Mouse (Mus musculus) CH12.LX (cell line): ENCODE results near the gene Mapkapk5.

Experiments
- CTCF ChIP-seq, 2 experiments: IDR thresholded peaks in 1 of 2; conservative IDR thresholded peaks in 1 of 2; 2 replicates each; pipeline ENCODE4 v1.5.1; 2011 to 2012; ENCODE audit warnings: low read depth in 2 of 2, low read length in 2 of 2, improper control_type of control experiment in 1 of 2, inconsistent platforms in 1 of 2, mild to moderate bottlenecking in 1 of 2, moderate library complexity in 1 of 2
- E2F4 ChIP-seq: IDR thresholded peaks from 2 replicates; pipeline ENCODE4 v1.6.1; 2011; ENCODE audit warnings: low read depth, low read length, improper control_type of control experiment; ENCODE audit not compliant: insufficient replicate concordance
- EP300 ChIP-seq: IDR thresholded peaks from 2 replicates; pipeline ENCODE4 v1.6.1; 2011; ENCODE audit warnings: low read length, improper control_type of control experiment
- MAFK ChIP-seq: IDR thresholded peaks from 2 replicates; pipeline ENCODE4 v1.6.1; 2011; ENCODE audit warnings: low read length, improper control_type of control experiment; ENCODE audit not compliant: insufficient replicate concordance
- MAZ ChIP-seq: IDR thresholded peaks from 2 replicates; pipeline ENCODE4 v1.6.1; 2012; ENCODE audit warnings: low read depth, mild to moderate bottlenecking, inconsistent platforms, low read length, improper control_type of control experiment, moderate library complexity

GRCm38 (mm10) chr5:121540066-121540465 lies 5.6 kb downstream of the Mapkapk5 start:
- TF ChIP-seq CTCF (conservative IDR thresholded peaks at IDR 0.05 in 1 of 2, IDR thresholded peaks at IDR 0.05 in 1 of 2; ENCODE audit: low read depth in 2 of 2, low read length in 2 of 2), result no peak
- TF ChIP-seq EP300, result no peak
- TF ChIP-seq E2F4, result no peak
- TF ChIP-seq MAFK, result no peak
- no peak for TF ChIP-seq MAZ
